Mouse (Mus musculus) lung, postnatal 0 days (tissue): Measurements from ENCODE around the gene Ubl5.

Experiments
- CTCF ChIP-seq: IDR thresholded peaks from 2 replicates; pipeline ENCODE4 v1.5.1; 2016; ENCODE audit warnings: antibody characterized with exemption, mild to moderate bottlenecking
- EP300 ChIP-seq: IDR thresholded peaks from 2 replicates; pipeline ENCODE4 v1.6.1; 2016; ENCODE audit warnings: antibody characterized with exemption, mild to moderate bottlenecking, control low read depth

DNA sequence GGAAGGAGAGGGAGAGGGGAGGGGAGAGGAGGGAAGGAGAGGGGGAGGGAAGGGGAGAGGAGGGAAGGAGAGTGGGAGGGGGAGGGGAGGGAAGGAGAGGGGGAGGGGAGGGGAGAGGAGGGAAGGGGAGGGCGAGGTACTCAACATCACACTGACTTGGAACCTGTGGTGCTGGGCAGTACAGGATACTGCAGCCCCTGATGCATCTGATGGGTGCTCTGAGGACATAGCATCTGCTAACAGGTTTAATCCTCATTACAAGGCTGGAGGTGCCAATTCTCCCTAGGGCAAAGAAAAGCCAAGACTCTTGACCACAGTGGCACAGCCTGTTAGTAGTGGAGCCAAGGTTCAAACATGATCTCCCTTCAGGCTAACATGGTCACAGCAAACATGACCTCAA lies 46.7 kb downstream of the Ubl5 start:
- TF ChIP-seq CTCF: no peak
- no peak for TF ChIP-seq EP300
